Mouse (Mus musculus): ENCODE measurements at regions not wholly inside any gene's neighbourhood (a gene's known extent, or its start where the extent isn't known, plus 50 kb on each side); places are given as distances from the start of the nearest gene placed in this dataset.

DNA sequence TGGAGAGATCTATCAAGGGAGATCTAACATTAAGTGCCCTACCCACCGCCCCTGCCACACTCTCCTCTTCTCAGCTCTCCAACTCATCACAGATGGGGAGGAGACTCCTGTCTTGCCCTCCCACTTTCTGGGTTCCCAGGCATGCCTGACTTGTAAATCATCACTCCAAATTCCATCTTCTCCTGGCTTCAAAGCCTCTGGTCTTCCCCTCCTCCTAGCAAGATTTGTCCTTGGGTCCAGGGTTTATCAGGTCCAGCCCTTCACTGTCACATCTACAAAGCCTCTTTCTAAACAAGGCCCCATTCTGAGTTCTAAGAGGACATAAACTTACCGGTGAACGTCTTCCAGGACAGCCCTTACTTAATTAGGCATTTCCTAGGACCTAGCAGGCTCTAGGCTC is 73.3 kb upstream of the Col5a1 start:
- no peak for DNase-seq (ENCODE audit: low spot score in 2 of 2)
- intact Hi-C loops (cut with DNase I): no loop called here

DNA sequence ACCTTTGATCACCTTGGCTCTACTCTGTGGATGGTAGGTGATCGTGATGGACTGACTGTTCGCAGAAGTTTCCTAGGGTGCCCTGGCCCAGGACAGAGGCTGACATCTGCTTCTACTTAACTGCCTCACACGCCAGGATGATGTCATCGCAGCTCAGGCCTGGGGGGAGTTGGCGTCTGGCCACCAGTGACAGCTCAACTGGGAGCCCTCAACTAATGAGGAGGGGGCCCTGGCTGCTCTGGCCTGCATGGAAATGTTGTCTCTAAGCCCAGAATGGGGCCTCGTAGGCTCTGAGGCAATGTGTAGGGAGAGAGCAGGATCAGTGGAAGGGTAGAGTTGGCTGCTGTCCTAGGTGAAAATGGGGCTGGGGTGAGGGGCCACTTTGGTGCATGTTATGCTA is 72.9 kb upstream of the Col5a1 start:
- intact Hi-C loops (cut with DNase I): no loop called here
- DNase-seq (ENCODE audit: low spot score in 2 of 2): no peak

DNA sequence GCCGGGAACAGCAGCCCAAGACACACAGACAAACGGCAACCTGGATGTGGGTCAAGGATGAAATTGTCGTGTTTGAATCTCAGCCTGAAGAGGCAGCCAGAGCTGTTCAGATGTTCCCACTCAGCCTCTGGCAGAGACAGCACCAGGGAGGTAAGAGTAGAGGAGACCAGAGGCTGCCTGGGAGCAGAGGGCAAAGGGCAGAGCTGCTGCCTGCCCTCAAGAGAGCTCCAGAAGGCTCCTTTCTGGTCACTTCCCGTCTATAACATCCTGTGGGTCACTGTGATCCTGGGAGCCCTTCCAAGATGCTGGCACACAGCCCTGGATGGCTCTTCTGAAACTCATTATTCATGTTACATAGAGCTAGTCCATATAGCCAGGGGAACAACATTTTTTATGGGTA is 67.6 kb upstream of the Col5a1 start:
- no peak for DNase-seq (ENCODE audit: low spot score in 2 of 2)
- intact Hi-C loops (cut with DNase I): no loop called here

DNA sequence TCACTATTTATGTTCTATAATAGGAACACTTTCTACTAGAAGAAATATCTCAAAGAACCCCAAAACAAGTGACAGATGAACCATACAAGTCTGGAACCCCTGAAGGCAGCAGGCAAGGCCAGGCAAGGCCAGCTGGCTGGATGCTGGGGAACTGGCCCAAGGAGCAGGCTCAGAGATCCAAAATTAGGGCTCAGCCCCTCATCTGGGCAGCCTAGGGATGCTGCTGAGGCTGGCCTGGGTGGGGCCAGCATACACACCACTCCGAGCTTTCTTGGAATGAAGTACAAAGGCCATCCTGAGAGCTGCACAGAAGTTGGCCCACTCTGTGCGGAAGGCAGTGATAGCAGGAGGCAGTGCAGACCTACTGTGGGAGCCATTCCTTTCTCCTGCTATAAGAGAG is 59.4 kb upstream of the Col5a1 start:
- DNase-seq (ENCODE audit: low spot score in 2 of 2): no peak
- intact Hi-C loops (cut with DNase I): no loop called here

DNA sequence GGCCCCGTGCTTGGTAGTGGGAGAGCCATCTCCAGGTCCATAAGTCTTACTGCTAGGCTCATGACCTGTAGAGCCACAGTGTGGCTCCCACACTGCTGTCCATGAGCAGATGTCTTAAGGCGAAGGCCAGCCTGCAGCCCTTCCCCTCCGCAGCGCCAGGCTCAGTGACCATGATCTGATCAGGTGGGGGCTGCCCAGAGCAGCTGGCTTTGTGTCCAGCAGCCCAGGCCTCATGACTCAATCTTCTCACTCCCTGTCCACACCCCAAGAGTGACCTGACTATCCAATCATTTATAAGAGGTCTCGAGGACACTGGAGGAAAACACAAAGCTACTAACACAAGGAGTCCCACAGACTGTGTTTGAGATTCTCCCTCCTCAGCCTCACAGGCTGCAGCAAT is 58.6 kb upstream of the Col5a1 start:
- DNase-seq (ENCODE audit: low spot score in 2 of 2): no peak
- intact Hi-C loops (cut with DNase I): no loop called here

DNA sequence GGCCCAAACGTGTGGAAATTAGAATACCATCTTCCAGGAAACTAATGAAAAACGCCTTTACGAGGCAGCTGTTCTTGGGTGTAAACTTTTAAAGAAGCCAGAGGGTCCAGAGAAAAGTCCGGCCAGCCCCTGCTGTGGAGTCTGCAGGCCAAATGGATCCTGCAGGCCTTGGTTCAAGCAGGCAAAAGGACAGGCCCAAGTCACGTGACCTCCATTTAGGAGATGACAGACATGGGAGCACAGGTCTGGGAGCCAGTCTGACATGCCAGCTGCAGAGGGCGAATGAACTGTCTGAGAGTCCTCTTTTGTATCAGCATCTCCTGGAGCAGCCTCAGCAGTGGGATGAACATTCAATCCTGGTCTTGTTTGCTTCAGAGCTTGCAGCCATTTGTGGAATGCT is 58.0 kb upstream of the Col5a1 start:
- DNase-seq (ENCODE audit: low spot score in 2 of 2): no peak
- intact Hi-C loops (cut with DNase I): no loop called here

DNA sequence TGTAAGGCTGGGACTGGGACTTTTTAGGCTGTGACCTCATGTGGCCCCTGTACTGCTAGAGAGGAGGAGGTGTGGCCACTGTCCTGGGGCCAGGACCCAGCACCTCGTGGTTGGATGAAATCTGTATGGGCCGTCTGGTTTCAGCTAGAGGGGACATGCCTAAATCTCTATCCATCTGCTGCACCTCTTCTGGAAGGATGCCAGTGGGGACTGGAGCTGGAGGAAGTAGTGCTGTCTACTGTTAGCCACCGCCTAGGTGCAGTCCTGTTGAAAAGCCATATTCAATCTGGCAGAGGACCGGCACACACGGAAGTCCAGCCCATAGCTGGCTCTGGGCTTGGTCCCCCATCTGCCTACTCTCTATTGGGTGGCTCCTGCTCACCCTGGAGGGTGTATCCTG is 56.7 kb upstream of the Col5a1 start:
- no peak for DNase-seq (ENCODE audit: low spot score in 2 of 2)
- intact Hi-C loops (cut with DNase I): no loop called here

DNA sequence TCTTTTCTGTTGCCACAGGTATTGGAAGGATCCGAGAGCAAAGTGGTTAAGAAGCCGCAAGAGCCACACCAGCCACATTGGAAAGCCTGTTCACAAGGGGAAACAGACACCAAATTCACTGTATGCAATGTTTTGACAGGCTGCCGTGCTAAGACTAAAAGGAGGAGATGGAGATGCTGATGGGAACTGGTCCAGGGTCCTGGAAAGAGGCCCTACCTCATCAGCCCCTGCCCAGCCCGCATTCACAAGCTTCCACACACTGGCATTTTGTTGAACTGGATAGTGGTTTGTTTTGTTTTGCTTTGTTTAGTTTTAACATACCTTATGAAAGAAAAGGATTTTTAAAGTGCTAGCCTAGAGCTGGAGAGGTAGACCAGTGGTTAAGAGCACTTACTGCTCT is 51.3 kb upstream of the Col5a1 start:
- DNase-seq (ENCODE audit: low spot score in 2 of 2): no peak
- intact Hi-C loops (cut with DNase I): no loop called here

DNA sequence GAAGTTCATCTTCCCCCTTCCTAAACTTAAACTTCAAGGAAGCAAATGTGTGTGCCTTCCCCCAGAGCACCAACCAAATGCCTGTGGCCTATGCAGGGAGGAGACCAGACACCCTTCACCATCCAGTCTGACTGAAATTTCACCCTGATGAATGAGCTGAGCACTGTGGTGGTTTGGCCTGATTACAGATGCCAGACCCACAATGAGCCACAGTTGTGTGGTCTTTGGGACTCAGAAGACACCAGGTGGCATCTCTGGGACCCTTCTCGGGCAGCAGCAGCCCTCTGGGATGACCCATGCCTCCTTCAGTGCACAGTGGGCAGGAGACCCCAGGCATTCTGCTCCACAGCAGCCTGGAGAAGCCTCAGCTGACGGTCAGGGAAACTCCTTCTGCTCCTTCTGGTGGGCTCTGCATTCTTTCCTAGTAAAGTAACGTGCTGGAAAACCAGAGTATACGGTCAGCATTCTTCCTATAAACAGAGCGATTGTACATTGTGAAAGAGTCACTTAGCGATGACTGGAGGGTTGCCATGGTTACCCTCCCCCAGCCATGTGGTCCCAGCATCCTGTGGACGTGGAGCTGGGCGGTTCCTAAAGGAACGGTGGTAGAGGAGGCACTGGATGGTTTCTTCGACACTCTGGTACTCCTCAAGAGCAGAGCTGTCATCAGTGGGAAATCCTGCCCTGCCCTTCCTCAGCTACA is 50.3 kb upstream of the Col5a1 start:
- peak; percentile 33 to 41 for DNase-seq (ENCODE audit: low spot score in 2 of 2)
- intact Hi-C loops (cut with DNase I): no loop called here
